Mouse (Mus musculus): ENCODE results near the gene Tuba8.

Tuba8 gene

GRCm38 (mm10) chr6:121210149-121210925 lies at the start of gene Tuba8:
Gene Tuba8 (plus strand): TSS chr6:121210696.
- no peak for DNase-seq (ENCODE audit: low read depth, low spot score)

GRCm38 (mm10) chr6:121162616-121163015 lies 47.9 kb upstream of the Tuba8 start:
- DNase-seq (ENCODE audit: low read depth, low spot score) = no peak

DNA sequence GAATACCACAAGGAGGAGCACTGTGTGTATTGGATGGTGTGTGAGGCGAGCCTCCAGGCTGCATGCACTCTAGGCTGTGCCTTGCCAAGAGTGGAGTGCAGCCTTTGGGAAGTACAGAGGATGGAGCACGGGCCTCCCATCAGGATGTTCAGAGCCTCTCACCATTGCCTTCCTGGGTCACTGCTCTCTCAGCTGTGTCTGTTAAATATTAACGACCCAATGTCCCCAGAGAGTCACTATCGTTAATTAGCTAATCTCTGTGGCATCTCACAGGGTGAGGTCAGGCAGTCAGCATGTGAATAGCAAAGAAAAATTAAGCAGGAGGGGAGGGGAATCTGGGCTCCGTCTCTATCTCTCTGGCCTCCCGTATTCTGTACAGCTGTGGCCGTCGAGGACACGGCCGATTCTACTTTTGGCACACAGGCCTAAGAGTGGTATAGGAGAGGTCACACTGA lies 44.4 kb upstream of the Tuba8 start:
- no peak for DNase-seq (ENCODE audit: low read depth, low spot score)

- DNase-seq (ENCODE audit: low read depth, low spot score) = peak; percentile 58
Measured at GRCm38 (mm10) chr6:121167381-121167975, 43.0 kb upstream of the Tuba8 start.

DNA sequence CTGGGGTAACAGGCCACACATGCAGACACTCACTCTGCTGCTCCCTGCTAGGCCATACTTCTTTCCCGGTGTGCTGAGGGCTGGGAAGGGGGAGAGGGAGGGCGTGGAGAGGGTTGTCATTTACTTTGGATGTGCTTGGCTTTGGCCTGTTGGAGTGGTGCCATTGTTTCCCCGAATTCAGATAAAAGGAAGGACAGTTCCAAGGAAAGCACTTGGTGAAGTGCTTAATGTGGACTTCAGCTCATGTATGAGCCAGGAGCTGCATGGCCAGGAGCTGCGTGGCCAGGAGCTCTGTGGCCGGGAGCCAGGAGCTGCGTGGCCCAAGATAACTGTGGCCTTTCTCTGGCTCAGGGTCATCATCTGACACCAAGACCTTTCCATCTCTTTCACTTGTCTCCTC lies 39.4 kb upstream of the Tuba8 start:
- no peak for DNase-seq (ENCODE audit: low read depth, low spot score)

- DNase-seq (ENCODE audit: low read depth, low spot score) = no peak
Measured at GRCm38 (mm10) chr6:121173471-121173870, 37.0 kb upstream of the Tuba8 start.

GRCm38 (mm10) chr6:121174761-121175160 lies 35.7 kb upstream of the Tuba8 start:
- no peak for DNase-seq (ENCODE audit: low read depth, low spot score)

- DNase-seq (ENCODE audit: low read depth, low spot score) = peak; percentile 52
Measured at GRCm38 (mm10) chr6:121176011-121176730, 34.3 kb upstream of the Tuba8 start.

DNA sequence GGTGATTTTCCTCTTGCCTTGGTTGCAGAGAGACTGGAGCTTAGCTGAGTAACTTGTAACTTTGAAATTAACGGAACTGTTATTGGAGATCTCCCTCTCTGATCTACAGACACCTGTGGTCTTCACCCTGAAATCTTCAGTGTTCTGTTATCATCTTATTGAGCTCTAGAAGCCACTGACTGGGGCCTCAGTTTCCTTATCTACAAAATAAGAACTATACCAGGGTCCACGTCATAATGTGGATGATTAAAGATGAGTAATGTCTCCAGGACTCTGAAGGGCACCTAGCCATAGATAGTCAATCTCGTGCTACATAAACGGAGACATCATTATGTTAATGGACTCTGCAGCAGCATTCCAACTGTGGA lies 33.8 kb upstream of the Tuba8 start:
- DNase-seq (ENCODE audit: low read depth, low spot score) = no peak

DNA sequence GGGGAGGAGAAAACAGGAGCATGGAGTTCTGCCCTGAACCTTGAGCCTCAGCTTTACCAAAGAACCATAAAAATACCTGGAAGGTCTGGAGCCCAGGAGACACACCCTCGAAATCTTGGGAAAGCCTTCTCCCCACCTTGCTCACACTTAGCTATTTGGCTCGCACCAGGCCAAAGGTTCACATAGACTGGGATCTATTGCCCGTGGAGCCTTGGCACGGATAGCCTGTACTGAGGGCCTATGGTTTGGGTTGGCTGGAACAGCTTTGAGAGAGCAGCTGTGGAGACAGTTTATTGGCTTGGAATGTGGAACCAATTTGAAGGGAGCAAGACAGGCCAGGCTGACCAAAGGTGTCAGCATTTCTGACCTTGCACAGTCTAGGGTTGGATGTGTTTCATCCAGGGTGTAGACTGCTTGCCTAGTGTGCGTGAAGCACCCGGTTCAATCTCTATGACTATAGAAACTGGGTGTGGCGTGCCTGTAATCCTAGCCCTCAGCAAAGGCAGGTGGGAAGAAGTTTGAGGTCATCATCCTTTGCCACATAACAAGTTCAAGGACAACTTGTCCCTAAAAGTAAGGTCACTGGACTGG lies 33.3 kb upstream of the Tuba8 start:
- peak; percentile 38 for DNase-seq (ENCODE audit: low read depth, low spot score)

GRCm38 (mm10) chr6:121178700-121179358 lies 31.7 kb upstream of the Tuba8 start:
- peak; percentile 60 for DNase-seq (ENCODE audit: low read depth, low spot score)

GRCm38 (mm10) chr6:121179846-121180245 lies 30.6 kb upstream of the Tuba8 start:
- no peak for DNase-seq (ENCODE audit: low read depth, low spot score)

- peak; percentile 94 for DNase-seq (ENCODE audit: low read depth, low spot score)
Measured at GRCm38 (mm10) chr6:121183414-121184173, 26.9 kb upstream of the Tuba8 start, which contains the start of gene Pex26. Gene Pex26 (plus strand): TSS chr6:121183667.

- DNase-seq (ENCODE audit: low read depth, low spot score) = peak; percentile 76
Measured at GRCm38 (mm10) chr6:121184198-121185140, 26.0 kb upstream of the Tuba8 start.

GRCm38 (mm10) chr6:121185232-121185631 lies 25.3 kb upstream of the Tuba8 start:
- no peak for DNase-seq (ENCODE audit: low read depth, low spot score)

DNA sequence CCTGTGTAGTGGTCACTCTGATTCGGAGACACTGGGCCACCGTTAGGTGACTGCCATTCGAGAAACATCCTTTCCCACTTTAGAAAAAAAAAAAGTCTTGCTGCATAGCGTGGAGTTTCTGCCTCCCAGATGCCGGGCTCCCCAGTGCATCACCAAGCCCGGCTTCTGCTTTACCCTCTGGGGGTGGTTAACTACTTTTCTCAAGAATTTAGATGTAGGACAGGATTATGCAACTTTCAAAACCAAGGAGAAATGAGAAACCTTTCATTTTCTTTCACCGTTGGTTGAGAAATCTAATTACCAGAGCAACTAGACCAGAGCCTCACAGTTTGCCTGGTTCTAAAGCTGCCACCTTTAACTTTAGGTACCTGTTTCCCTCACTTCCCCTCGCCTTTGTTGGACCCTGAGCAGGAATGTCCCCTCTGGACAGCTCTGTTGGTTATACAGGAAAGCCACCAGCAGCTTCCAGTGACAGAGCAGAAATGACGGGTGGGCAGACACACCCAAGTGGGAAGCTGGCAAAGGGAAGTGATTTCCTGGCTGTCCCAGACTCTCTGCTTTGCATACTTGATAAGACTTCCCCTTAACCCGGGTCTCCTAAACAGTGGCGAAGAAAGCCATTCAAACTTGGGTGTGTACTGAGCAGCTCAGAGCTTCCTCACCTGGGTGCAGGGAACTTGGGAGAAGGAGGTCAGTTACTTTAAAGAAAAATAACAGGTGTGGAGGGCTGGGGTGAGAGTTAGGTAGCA lies 19.1 kb upstream of the Tuba8 start:
- DNase-seq (ENCODE audit: low read depth, low spot score) = no peak

DNA sequence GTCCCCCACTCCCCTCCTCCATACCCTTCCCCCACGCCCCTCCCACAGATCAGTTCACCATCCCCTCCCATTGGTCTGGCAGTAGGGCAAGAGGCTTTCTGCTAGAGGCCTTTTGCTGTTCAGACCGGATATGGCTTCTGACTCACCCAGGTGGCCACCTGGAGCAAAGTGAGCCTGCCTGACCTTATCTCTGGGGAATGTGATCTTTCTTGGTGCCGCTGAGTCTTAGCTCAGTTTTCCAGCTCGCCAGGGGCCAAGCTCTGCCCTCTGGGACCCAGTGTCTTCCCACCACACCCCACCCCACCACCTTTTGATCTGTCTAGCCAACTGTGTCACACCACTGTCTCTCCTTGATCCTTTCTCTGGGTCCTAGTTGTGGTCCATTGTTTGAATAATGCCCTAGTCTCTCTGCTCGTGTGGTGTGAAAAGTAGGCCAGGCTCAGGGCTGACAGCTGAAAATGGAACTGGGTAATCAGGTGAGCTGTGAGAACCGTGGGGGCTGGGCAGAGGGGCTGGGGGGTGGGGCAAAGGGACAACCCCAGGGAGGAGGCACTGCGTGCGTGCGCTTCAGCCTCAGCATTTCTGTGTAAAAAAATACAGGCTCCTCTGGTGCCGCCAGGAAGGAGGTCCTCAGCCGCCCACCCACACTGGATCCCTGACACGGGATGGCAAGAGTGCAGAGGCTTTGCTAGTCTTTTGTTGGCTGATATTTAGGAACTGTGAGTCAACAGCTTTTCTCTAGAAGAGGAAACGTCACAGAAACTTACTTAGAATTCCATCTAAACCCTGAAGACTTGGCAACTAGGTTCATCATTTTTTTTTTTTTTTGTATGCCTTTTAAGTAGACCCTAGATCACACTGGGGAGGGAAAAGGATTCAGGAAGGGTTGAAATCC lies 16.2 kb upstream of the Tuba8 start:
- DNase-seq (ENCODE audit: low read depth, low spot score) = peak; percentile 76
